Mouse (Mus musculus): ENCODE data around the gene Mark2.
"Not testable (repeated sequence)": the region's sequence is repeated elsewhere in the genome, so short reads cannot be mapped to it uniquely, and the experiment has no call there.

Mark2 gene

GRCm38 (mm10) chr19:7341512-7342397, at the start of gene Mark2:
TSS of gene Mark2 (minus strand) at chr19:7341860.
- in situ Hi-C loops (cut with MboI, MseI): loop anchor here (10.0 kb wide), 1 partner anchor 107 kb away; no protein-coding TSS in a partner anchor

- in situ Hi-C loops (cut with MboI, MseI): loop anchor here (5.0 to 10.0 kb wide), 2 partner anchors 36 to 1076 kb away; no protein-coding TSS in a partner anchor
Measured at GRCm38 (mm10) chr19:7388488-7388887, 46.8 kb upstream of the Mark2 start.

GRCm38 (mm10) chr19:7386042-7386441, 44.4 kb upstream of the Mark2 start:
- in situ Hi-C loops (cut with MboI, MseI): loop anchor here (5.0 to 10.0 kb wide), 2 partner anchors 34 to 1079 kb away; no protein-coding TSS in a partner anchor

GRCm38 (mm10) chr19:7382903-7383865, 41.5 kb upstream of the Mark2 start, which contains the start of gene Spindoc:
TSS of gene Spindoc (minus strand) at chr19:7382994.
- in situ Hi-C loops (cut with MboI, MseI): loop anchor here (10.0 kb wide), 1 partner anchor 1082 kb away; no protein-coding TSS in a partner anchor

- in situ Hi-C loops (cut with MboI, MseI): loop anchor here (10.0 kb wide), 1 partner anchor 1082 kb away; no protein-coding TSS in a partner anchor
Measured at GRCm38 (mm10) chr19:7382248-7382902, 40.7 kb upstream of the Mark2 start.

- in situ Hi-C loops (cut with MboI, MseI): loop anchor here (10.0 kb wide), 1 partner anchor 1083 kb away; no protein-coding TSS in a partner anchor
Measured at GRCm38 (mm10) chr19:7381906-7382247, 40.2 kb upstream of the Mark2 start.

- in situ Hi-C loops (cut with MboI, MseI): no loop called here
Measured at GRCm38 (mm10) chr19:7377639-7378038, 36.0 kb upstream of the Mark2 start.

GRCm38 (mm10) chr19:7374491-7374890, 32.8 kb upstream of the Mark2 start:
- in situ Hi-C loops (cut with MboI, MseI): no loop called here

GRCm38 (mm10) chr19:7369469-7369868, 27.8 kb upstream of the Mark2 start:
- in situ Hi-C loops (cut with MboI, MseI): not testable (repeated sequence)

GRCm38 (mm10) chr19:7353636-7354035, 12.0 kb upstream of the Mark2 start:
- in situ Hi-C loops (cut with MboI, MseI): loop anchor here (5.0 kb wide), 1 partner anchor 34 kb away; no protein-coding TSS in a partner anchor

- in situ Hi-C loops (cut with MboI, MseI): loop anchor here (5.0 kb wide), 1 partner anchor 34 kb away; no protein-coding TSS in a partner anchor
Measured at GRCm38 (mm10) chr19:7352809-7353495, 11.3 kb upstream of the Mark2 start.

GRCm38 (mm10) chr19:7349993-7350392, 8.3 kb upstream of the Mark2 start:
- in situ Hi-C loops (cut with MboI, MseI): loop anchor here (5.0 to 10.0 kb wide), 4 partner anchors 37 to 668 kb away; no protein-coding TSS in a partner anchor

GRCm38 (mm10) chr19:7345235-7345755, 3.6 kb upstream of the Mark2 start:
- in situ Hi-C loops (cut with MboI, MseI): loop anchor here (5.0 to 10.0 kb wide), 3 partner anchors 73 to 663 kb away; no protein-coding TSS in a partner anchor

GRCm38 (mm10) chr19:7342646-7343045, 986 bp upstream of the Mark2 start:
- in situ Hi-C loops (cut with MboI, MseI): loop anchor here (10.0 kb wide), 1 partner anchor 108 kb away; no protein-coding TSS in a partner anchor

GRCm38 (mm10) chr19:7340780-7341475, 732 bp downstream of the Mark2 start:
- in situ Hi-C loops (cut with MboI, MseI): loop anchor here (10.0 kb wide), 1 partner anchor 106 kb away; no protein-coding TSS in a partner anchor

- in situ Hi-C loops (cut with MboI, MseI): loop anchor here (10.0 kb wide), 1 partner anchor 106 kb away; no protein-coding TSS in a partner anchor
Measured at GRCm38 (mm10) chr19:7340371-7340779, 1.3 kb downstream of the Mark2 start.

GRCm38 (mm10) chr19:7339867-7340266, 1.8 kb downstream of the Mark2 start:
- in situ Hi-C loops (cut with MboI, MseI): loop anchor here (10.0 kb wide), 2 partner anchors 105 to 275 kb away; no protein-coding TSS in a partner anchor

- in situ Hi-C loops (cut with MboI, MseI): loop anchor here (10.0 kb wide), 1 partner anchor 274 kb away; no protein-coding TSS in a partner anchor
Measured at GRCm38 (mm10) chr19:7339026-7339425, 2.6 kb downstream of the Mark2 start.

All from regulatory T cell (primary cell).